Mouse (Mus musculus) thymus, adult 2 months (tissue): Measurements from ENCODE around the gene Hbb-bh2.

ENCODE experiments used
- CTCF ChIP-seq: fragments of 200-500 bp; IDR thresholded peaks from 2 replicates; pipeline ENCODE4 v1.5.1; 2012; ENCODE audit warnings: mild to moderate bottlenecking, control low read depth, low read length, moderate library complexity, borderline replicate concordance; ENCODE audit not compliant: control insufficient read depth, poor library complexity, insufficient read depth; ENCODE audit errors: extremely low read depth
- POLR2A ChIP-seq: fragments of 200-500 bp; IDR thresholded peaks from 2 replicates; pipeline ENCODE4 v1.6.1; 2012; ENCODE audit warnings: mild to moderate bottlenecking, low read length, control low read depth, moderate library complexity; ENCODE audit not compliant: control insufficient read depth, poor library complexity, insufficient read depth; ENCODE audit errors: extremely low read depth

- TF ChIP-seq CTCF (no peak), POLR2A (no peak)
Observed at GRCm38 (mm10) chr7:103865716-103866115, 25.4 kb upstream of the Hbb-bh2 start.
